1 mouse cellular context compared by ENCODE assay signal in genomic region chr11:94996101-94996500, GRCm38 (mm10).
TF ChIP-seq lines count a peak whose summit lies in the region.

No protein-coding gene starts in this region.

TF ChIP-seq in MEL, 35 proteins besides CTCF, POLR2A, EP300 and RAD21 (continued from another document):
- TF ChIP-seq TCF12 (IDR thresholded peaks at IDR 0.05; ENCODE audit: low read depth, low read length) (no peak), CHD1 (IDR thresholded peaks at IDR 0.05; ENCODE audit: low read depth, low read length) (no peak), MYB (IDR thresholded peaks at IDR 0.05; ENCODE audit: low read depth, low read length) (no peak), ZNF384 (IDR thresholded peaks at IDR 0.05; ENCODE audit: low read depth, low read length) (no peak), TBP (IDR thresholded peaks at IDR 0.05; ENCODE audit: low read depth, low read length) (no peak), NELFE (IDR thresholded peaks at IDR 0.05; ENCODE audit: low read depth, low read length) (no peak), MAX (IDR thresholded peaks at IDR 0.05; ENCODE audit: low read length) (no peak)
TF ChIP-seq in MEL: peak in this region for 0.
